Mouse (Mus musculus): ENCODE measurements around the gene Adamts8.

The Adamts8 gene

DNA sequence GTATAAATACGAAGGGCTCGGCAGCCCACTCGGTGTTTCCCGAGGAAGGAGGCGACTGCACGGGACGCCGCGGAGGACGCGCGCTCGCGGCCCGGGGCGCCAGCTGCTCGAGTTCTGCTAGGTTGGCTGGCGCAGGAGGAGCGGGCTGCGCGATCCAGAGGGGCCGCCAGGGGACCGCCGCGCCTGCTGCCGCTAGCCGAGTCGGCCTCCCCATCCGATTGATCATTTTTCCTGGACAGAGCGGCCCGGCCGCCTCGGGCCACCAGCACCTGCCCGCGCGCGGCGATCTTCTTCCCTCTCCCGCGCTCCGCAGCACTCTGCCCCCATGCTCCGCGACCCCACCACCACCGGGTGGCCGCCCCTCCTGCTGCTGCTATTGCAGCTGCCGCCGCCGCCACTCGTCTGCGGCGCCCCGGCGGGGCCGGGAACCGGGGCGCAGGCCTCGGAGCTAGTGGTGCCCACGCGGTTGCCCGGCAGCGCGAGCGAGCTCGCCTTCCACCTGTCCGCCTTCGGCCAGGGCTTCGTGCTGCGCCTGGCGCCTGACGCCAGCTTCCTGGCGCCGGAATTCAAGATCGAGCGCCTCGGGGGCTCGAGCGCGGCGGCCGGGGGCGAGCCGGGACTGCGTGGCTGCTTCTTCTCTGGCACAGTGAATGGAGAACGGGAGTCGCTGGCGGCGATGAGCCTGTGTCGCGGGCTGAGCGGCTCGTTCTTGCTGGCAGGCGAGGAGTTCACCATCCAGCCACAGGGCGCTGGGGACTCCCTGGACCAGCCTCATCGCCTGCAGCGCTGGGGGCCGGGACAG lies at the start of gene Adamts8:
Adamts8 (plus strand) TSS at position 51 of the 802 bp plus-strand sequence.
- peak; percentile 71 for DNase-seq (ENCODE audit: extremely low spot score)

DNA sequence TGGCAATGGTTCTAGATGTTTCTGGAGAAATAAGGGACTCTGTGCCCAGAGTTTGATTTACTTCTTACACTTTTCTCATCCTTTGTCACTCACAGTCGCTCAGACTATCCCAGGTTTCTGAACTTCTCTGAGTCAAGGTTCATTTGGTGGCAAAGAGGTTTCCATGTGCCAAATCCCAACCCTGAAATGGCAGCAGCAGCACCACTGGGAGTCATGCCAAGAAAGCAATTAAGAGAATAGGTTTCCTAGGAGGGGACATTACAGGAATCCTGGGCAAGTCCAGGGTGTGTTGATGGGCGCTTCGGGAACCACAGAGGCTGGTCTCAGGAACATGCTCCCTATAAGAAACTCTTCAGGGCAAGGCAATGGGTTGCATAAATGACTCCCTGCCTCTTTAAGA lies 46.7 kb upstream of the Adamts8 start:
- no peak for DNase-seq (ENCODE audit: extremely low spot score)

DNA sequence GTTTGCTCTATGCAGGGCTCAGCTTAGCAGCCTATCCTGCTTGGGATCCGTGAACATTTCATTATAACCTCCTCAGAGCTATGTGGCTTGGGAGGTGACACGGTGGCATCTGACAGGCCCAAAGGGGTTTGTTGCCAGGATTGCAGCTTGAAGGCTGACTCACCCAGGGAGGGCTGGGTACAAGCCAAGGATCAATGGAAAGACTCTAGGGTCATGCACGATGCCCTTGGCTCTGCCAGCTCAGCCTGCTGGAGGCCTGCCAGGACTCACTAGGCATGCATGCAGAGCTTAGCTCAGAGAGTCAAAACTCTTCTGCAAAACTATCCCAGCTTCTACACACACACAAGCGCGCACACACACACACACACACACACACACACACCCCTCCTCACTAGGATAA lies 45.6 kb upstream of the Adamts8 start:
- DNase-seq (ENCODE audit: extremely low spot score), result no peak

DNA sequence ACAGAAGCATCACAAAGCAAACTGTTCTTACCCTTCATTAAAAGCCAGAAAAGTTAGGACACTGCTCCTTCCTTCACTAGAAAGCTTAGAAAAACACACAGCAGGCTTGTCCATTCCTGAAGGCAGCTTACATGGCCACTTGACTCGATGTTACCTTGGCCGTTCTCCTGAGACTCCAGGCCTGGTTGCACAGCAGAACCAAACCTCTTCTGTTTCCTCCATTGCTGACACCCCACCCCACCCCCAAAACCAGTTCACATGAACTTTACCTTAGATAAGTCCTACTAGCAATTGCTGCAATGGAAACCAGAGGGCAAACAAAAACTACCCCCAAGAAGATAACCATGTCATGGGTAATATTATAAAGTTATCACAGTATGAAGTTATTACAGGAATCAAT lies 45.2 kb upstream of the Adamts8 start:
- no peak for DNase-seq (ENCODE audit: extremely low spot score)

DNA sequence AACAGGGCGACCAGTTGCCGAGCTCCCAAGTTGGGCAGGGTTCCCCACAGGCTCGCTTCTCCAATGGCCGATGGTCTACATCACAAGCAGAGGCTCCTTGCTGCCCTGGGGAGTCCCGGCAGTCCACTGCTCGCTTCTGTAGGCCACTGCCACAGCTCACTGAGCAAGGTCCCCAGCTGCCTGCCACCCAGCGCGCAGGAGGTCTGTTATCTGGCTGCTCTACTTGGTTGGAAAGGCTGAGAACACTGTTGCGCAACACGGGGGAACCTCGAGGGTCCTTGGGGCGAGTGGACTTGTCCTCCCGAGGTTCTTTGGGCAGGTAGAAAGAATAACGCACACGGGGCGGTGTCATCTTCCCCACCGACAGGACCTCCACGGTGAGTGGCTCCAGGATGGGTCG lies 40.2 kb upstream of the Adamts8 start:
- no peak for DNase-seq (ENCODE audit: extremely low spot score)

DNA sequence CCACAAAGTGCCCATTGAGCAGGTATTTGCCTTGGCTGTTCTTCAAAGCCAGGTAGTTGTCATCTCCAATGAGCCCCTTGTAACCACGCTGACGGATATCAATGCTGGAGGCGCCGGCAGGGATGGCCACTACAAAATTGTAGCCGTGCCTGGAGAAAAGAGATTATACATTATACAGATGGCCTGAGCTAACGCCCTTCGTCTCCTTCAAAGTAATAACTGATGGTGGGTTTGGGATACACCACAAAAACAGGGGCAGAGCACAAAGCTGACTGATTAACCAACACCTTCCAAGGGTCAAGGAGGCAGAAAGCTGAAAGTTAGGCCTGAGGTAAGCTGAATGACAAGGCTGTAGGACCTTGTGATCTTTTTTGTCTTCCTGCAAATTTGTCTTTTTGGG lies 39.7 kb upstream of the Adamts8 start:
- DNase-seq (ENCODE audit: extremely low spot score), result no peak

DNA sequence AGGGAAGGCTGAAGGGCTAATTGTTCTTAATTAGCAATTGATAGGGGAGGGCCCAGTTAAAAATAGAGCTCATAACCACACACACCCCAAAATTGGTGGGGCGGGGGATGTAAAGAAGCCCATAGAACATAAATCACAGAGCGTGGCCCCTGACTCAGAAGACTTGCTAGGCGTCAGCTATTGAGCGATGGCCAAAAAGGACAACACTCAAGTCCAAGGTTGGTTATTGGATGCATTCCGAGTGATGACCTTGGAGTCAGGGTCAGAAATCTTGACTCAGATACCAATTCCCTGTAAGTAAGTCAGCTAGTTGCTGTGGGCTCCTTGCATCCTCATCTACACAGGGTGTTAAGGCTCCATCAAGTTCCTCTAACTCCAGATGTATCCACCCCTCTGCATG lies 39.1 kb upstream of the Adamts8 start:
- DNase-seq (ENCODE audit: extremely low spot score), result no peak

DNA sequence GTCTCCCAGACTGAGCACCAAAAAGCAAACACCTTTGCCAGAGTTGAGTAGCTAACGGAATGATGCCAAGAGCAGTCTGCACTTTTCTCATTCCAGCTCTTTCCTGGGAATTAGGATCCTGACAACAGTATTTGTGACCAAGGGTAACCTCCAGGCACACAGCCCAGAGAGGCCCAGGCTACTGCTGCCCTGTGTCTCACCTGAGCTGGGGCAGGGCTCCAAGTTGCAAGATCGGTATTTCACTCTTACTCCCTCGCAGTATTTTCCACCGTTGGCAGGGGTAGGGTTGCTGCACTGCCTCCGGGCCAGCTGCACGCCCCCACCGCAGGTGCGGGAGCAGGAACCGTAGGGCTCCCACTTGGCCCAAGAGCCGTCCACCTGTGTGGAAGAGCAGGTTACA lies 36.5 kb upstream of the Adamts8 start:
- no peak for DNase-seq (ENCODE audit: extremely low spot score)

DNA sequence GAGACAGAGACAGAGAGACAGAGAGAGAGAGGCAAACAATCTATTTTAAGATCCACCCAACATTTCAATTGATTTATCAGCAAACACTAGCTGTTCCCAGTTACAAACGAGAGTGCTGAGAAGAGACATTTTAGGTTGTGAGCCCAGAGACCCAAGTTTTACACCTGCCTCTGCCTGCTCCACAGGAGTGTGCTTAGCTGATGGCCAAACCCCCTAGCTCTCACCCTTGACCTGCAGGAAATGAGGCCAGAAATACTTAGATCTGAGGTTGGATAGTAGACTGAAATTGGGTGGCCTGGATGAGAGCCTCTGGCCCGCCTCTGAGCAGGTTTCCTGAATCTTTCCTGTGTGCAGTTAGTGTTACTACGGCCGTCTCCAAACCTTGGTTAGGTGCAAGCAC lies 35.9 kb upstream of the Adamts8 start:
- DNase-seq (ENCODE audit: extremely low spot score), result no peak

DNA sequence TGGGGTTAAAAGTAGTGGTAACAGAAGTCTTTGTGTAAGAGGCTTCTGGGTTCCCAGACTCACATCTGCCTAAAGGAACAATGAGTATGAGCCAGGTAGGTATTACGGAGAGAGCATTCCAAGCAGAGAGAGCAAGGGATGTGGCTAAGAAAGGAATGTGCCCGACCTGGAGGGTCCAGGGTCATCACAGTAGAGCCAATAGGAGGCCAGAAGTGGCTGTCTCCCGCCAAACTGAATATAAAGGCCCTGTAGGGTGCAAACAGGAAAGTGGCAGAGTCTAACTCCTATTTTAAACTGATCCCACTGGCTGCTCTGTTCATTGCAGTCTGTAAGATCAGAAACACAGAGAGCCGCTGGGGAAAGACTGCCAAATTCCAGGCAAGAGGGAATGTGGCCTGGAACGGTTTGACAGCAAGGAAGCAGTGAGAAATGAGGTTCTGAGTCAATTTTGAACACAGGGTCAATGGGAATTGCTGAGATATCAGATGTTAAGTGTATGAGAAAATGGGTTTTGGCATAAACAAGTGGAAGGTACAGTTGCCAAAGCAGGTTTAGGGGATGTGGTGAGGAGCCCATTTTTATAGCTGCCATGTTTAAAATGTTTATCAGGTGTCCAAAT lies 34.6 kb upstream of the Adamts8 start:
- no peak for DNase-seq (ENCODE audit: extremely low spot score)

DNA sequence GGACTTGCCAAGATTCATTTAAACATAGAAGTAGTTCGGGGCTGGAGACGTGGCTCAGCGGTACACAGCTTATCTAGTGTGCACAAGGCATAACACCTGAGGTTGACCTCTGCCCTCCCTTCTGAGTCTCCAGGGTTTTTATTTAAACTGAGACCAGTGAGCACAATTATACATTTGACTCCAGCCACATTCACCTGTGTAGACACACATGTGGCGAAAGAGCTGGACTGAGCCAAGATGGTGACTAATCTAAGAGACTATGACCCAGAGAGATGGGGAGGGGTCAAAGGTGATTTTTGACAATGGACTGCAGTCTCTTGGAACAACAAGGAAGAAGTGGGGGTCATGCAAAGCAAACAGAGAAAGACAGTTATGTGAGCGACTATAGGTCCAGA lies 34.1 kb upstream of the Adamts8 start:
- no peak for DNase-seq (ENCODE audit: extremely low spot score)

DNA sequence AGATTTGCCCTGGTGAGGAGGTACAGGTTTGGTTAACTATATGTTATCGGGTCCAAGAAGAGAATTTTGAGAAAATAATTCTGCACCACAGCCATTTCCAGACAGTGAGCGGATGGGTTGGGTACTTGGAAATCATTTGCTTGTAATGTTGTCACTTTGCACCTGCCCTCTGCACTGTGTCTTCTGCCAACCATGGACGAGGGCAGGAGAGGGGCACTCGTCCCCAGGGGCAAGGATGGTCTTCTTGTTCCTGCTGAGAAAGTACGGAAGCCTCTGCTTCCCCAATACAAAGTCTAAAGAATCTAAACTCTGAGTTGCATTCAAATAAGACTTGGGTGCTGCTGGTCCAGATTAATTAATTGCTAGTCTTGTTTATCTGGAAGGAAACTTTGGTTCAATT lies 33.4 kb upstream of the Adamts8 start:
- no peak for DNase-seq (ENCODE audit: extremely low spot score)

DNA sequence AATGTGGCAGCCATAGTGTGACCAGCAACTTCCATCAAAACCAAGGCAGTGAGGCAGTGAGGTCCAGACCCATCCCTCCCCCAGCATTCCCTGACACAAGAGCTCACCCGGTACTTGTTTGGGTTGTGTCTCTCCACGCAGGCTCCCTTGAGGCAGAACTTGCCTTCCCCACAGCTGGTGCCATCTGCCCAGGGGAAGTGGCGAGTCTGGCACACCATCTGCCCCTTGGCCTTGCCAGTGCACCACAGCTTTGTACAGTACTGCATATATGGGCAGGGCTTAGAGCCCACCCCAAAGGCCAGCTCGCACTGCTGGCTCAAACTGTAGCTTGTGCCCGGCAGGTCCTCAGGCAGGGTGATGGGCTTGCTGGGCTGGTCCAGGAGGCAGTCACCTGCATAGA lies 31.9 kb upstream of the Adamts8 start:
- no peak for DNase-seq (ENCODE audit: extremely low spot score)

DNA sequence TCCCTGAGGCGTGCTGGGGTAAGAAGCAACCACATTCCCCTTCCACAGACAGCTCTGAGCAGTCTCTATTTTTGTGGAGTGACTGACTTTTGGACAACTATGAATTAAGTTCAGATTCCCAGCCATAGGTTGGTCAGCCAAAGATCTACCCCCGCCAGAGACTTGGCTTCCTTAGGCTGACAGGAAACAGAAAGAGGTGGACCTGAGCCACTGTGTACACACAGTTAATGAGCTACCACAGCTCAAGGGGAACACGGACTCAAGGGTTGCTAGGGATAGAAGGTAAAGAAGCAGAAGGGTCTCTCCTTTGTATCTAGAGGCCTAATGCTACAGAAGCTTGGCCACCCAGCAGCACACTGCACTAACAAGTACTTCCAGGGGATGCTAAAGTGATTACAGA lies 30.2 kb upstream of the Adamts8 start:
- DNase-seq (ENCODE audit: extremely low spot score), result no peak

DNA sequence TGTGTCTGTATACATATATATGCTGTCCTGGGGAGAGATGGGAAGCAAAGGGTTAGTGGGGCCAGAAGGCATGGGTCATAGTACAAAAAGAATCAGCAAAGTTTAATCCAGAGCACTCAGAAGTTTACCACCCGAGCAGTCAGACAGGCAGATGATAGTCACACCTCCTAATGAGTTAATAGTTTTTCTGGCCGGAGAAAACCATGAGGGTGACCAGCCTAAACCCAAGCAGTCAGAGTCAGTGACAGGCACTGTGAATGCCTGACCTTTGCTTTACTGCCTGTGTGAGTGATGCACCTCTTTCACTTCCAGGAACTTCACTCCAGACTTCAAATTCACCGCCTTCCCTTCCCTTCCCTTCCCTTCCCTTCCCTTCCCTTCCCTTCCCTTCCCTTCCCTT lies 28.9 kb upstream of the Adamts8 start:
- DNase-seq (ENCODE audit: extremely low spot score), result no peak

DNA sequence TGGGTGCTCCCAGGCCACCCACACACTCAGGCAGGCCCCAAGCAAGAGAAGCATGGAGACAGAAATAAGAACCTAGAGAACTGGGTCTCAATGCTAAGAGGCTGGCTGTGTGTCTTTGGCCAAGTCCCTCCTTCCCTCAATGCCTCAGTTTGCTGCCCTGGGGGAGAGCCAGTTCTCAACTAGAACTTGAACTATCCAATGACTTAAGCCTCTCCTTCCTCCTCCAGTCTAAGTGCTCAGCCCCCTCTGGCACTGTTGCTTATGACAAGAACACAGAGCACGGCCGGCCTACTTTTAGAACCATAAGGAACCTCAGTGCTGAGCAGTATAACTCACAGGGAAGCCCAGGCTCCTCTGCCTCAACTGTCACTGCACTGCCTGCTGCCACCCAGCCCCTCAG lies 28.1 kb upstream of the Adamts8 start:
- no peak for DNase-seq (ENCODE audit: extremely low spot score)

DNA sequence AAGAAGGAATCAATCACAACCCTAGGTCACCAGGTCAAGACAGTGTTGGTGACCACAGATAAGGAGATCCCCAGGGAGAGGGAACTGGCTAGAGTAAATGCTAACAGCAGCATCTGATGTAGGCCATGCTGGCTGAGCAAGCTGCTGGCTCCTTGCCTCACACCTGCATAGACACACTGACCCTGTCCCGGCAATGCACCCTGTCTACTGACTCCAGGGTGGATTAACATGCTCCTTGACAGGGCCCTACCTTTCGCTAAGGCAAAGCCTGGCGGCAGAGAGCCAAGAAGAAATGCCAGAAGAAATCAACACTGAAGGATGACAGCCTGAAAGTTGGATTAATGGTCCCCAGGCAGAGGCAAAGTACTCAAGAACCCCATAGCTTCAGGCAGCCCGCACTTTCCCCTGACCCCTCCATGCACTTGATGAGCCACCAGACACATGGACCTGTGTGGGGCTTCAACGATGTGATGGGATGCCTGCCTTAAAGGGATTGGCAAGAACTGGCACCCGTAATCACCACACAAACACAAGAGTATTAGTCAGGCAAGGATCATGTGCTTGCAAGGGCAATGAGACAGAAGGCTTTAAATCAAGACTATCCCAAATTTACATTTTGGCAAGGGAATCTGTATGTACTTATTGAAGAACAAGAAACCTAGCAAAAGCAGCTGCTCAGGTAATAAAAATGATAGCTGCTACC lies 25.9 kb upstream of the Adamts8 start:
- DNase-seq (ENCODE audit: extremely low spot score), result no peak

DNA sequence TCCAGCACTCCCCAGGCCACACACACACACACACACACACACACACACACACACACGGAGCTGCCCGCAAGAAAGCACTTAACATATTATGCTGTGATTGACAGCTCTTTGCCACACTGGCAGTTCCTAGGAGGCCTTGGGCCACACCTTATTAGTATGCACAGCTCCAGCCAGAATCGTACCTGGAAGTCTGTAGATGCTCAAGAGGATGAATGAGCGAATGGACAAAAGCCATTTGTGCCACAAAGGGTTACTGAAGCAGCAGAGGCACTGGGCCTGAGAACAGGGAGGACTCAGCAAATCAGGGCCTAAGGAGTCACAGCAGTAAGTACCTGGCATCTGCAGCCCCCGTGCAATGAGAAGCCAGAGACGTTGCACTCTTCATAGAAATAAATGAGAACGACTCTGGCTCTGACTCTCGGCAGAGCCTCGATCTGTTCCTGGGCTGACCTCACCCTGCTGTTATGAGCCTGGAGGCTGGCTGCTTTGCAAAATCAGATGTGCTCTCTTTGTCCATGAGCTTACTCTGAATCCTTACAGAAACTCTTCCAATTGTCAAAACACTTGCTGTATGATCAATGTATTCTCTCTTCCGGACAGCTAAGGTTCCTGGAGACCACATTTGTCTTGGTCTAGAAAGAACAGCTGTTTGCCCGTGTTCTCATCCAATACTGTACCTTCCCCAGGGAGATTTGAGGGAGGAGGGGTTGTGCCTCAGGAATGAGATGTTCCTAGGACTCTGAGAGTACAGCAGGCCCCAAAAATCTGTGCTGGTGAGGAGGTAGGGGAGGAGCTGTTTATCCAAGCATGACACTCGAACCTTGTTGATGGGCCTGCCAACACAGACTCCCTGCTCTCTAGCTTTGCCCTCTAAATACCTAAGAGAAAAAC lies 23.7 kb upstream of the Adamts8 start:
- DNase-seq (ENCODE audit: extremely low spot score), result no peak

DNA sequence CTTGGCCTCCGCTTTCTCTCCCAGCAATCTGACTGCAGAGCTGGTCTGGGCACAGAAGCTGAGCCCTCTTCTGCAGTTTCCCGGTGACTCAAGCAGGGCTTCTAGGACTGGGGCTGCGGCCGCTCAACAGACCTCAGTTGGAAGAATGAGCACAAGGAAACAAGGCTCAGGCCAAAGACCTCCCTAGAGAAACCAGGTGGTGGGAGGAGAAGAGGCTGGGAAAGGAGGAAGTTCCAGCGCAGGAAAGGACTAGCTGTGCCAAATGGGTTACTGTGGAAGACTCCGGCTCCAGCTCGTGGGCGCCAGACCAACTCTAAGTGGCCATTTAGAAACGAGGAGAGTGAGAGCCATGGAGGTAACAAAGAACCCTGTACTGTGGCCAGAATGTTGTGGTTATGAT lies 22.7 kb upstream of the Adamts8 start:
- DNase-seq (ENCODE audit: extremely low spot score), result no peak

DNA sequence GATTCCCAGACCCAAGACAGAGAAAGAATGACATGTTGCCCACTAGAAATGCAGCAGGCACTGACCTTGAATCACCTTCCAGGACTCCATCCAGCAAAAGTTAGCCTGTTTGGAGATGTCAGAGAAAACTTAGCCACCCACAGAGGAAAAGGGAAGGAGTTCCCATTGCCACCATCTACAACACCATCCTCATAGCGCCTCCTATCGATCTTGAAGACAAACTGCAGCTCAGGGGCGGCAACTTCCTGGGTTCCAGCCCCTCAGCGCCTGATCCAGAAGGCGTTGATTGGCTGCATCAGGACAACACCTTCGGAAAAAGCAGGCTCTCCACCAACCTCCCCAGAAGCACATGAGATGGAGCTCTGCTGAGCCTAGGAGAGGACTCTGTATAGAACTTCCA lies 21.6 kb upstream of the Adamts8 start:
- peak; percentile 47 for DNase-seq (ENCODE audit: extremely low spot score)

DNA sequence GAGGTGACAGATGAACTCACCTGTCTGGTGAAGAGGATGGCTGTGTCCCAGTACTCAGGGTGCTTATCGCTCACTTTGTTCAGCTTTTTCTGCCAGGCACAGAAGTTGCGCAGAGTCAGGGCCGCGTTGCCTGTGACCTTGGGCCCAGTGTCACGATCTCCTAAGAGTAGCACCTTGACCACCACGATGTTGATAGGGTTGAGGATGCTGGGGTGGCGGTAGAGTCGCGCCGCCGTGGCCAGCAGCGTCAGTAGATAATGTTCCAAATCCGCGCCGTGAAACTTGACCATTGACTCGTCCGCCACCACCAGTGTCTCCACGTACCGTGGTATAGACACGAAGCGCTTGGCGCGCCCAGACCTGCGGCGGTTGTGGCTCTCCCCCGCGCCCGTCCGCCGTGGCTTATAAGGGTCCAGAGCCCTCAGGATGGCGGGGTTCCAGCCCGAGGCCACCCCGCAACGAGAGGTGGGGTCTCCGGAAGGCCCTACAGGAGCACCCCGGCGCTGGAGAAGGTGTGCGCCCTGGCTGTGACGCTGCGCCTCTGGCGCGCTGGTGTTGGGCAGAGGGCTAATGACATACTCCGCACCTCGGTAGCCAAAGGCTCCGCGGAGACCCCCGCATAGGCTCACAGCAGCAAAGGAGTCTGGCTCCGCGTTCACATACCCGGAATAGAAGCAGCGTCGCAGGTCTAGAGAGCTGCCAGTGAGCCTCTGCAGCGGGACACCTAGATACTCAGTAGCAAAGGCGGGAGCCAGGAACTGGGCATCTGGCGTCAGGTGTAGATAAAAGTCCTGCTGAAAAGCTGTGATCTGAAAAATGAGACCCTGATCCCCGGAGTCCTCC lies 20.9 kb upstream of the Adamts8 start:
- peak; percentile 24 for DNase-seq (ENCODE audit: extremely low spot score)

Measured in embryo, embryonic 9.5 days (tissue).